Mouse (Mus musculus) olfactory bulb, adult 2 months (tissue): ENCODE measurements around the gene Uri1. TPM values are rescaled to one million over a fixed set of nuclear protein-coding genes. Genes with fewer than 3 reads are reported as not detected.

Source experiments
- H3K27ac ChIP-seq: fragments of 200-500 bp; 2 replicates; pipeline ENCODE4 v1.5.1; 2012; ENCODE audit warnings: low read depth, low read length; ENCODE audit not compliant: insufficient read depth
- H3K4me1 ChIP-seq: fragments of 200-500 bp; 2 replicates; pipeline ENCODE4 v1.6.1; 2012; ENCODE audit warnings: low read length; ENCODE audit not compliant: control insufficient read depth, insufficient read depth
- H3K4me3 ChIP-seq: fragments of 200-500 bp; 2 replicates; pipeline ENCODE4 v1.5.1; 2012; ENCODE audit warnings: mild to moderate bottlenecking, low read depth, low read length, moderate library complexity; ENCODE audit not compliant: insufficient read depth
- CTCF ChIP-seq: fragments of 200-500 bp; IDR thresholded peaks from 2 replicates; pipeline ENCODE4 v1.5.1; 2012; ENCODE audit warnings: low read depth, mild to moderate bottlenecking, low read length, moderate library complexity; ENCODE audit not compliant: insufficient read depth
- POLR2A ChIP-seq: fragments of 200-500 bp; IDR thresholded peaks from 2 replicates; pipeline ENCODE4 v1.6.1; 2012; ENCODE audit warnings: mild to moderate bottlenecking, low read depth, low read length, moderate library complexity; ENCODE audit not compliant: insufficient read depth
- WGBS: fragments of 180-500 bp; shearing (Covaris S2); methylation state at CpG from one replicate; pipeline ENCODE4 v1.1.7; 2018; 5-methylcytosine and 5-hydroxymethylcytosine counted together
- polyA plus RNA-seq: library from polyadenylated mRNA; stranded (reverse); fragments of >200 nt; gene quantifications from 2 replicates; pipeline ENCODE4 v1.2.4, GENCODE M21; 2012; ENCODE audit warnings: low replicate concordance; ENCODE audit not compliant: missing spikeins, insufficient read depth, insufficient read length

The Uri1 gene
- polyA plus RNA-seq, 1 experiment = not detected

- 39% methylated on average over 2 of the region's 2 CpGs for WGBS
- Histone ChIP-seq H3K4me1 (peaks cover 4% of the 10 kb centered on the region; the same call in 1 of the 2 replicates), H3K27ac (peak overlapping the region; percentile 62; the same call in 1 of the 2 replicates), H3K4me3 (peak overlapping the region; percentile 80)
- no peak for TF ChIP-seq CTCF
These were observed 3.6 kb downstream of the Uri1 start for GRCm38 (mm10) chr7:38019770-38020169.

DNA sequence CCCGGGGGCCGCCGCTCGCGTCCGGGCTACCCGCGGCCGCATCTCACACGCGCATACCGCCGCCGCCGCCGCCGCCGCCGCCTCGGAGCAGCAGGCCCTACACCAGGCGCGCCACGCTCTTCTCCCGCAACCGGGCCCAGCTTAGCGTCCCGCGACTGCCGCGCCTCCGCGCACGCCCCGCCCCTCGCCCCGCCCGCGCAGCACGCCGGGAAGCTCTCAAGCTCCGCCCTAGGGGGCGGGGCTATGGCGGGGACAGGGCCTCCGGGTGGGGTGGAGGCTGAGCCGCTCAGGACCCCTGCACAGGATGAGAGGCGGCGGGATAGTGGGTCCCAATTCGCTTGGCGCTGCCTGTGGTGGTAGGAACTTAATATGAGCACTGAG is 4.0 kb downstream of the Uri1 start:
- Histone ChIP-seq H3K27ac (peak overlapping the region; percentile 62; the same call in 1 of the 2 replicates), H3K4me1 (peaks cover 4% of the 10 kb centered on the region; the same call in 1 of the 2 replicates), H3K4me3 (peak overlapping the region; percentile 80)
- TF ChIP-seq POLR2A = peak; percentile 21; the same call in 1 of the 2 replicates
- TF ChIP-seq CTCF = no peak
- WGBS = under 1% methylated on average over 32 of the region's 49 CpGs

DNA sequence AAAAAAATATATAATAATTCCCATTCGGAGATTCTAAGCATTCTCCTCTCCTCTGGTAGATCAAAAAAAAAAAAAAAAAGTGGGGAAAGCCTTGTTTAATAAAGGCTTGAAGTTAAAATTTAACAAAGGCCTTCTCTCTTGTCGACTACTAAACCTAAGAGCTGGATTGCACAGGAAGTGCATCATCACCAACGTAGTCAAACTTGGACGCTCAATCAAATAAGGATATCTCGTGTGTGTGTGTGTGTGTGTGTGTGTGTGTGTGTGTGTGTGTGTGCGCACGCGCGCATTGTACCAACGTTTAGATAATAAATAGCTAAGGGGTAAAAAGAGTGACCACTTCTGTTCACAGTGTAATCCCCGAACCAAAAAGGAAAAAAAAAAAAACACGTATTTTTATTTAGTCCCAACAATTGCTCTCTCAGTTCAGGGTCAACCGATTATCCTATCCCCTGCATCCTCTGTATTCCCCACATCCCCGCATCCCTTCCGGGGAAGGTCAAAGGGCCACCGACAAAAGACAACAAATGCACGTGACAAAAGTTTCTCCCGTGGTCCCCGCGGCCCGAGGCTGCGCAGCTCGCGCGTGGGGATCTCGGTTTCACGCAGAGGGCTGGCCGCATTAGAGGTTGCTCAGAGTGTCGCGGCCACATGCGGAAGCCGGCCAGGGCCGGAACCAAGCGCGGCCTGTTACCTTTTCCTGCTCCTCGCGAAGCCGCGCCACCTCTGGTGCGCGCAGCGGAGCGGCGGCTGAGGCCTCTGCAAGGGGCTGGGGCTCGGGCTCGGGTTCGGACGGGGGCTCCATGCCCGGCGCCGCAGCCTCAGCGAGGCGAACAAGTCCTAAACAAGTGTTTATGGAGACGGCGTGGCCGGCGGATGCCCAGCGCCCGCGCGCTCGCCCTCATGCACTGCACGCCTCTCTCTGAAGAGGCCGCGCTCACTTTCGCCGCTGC is 4.7 kb downstream of the Uri1 start:
- TF ChIP-seq CTCF (no peak), POLR2A (no peak)
- H3K4me1 ChIP-seq = peaks cover 4% of the 10 kb centered on the region; the same call in 1 of the 2 replicates
- peak overlapping the region; percentile 80 for H3K4me3 ChIP-seq
- WGBS = under 1% methylated on average over 67 of the region's 67 CpGs
- peak overlapping the region; percentile 1; the same call in 1 of the 2 replicates for H3K27ac ChIP-seq

- H3K4me1 ChIP-seq = peaks cover 4% of the 10 kb centered on the region; the same call in 1 of the 2 replicates
- H3K27ac ChIP-seq = no peak overlapping the region
- 75% methylated on average over 5 of the region's 5 CpGs for WGBS
- no peak for TF ChIP-seq CTCF
- no peak for TF ChIP-seq POLR2A
- H3K4me3 ChIP-seq = no peak overlapping the region
These were observed 8.0 kb downstream of the Uri1 start for GRCm38 (mm10) chr7:38015356-38015755.

DNA sequence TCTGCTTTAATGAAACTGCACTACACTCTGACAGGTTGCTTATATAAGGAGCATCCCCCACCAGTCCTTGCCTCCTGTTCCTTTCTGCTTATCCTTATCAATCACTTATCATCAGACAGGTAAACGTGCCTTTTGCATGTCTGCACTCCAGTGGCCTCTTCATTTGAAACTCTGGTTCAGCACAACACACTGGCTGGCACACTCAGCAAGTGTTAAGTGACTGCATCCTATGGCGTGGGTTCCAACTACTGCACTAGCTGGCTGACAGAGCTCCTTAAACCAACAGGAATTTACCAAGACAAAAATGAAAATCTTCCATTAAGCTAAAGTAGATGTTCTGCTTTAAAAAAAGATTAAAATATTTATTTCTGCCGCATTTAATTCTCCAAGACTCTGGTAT is 9.4 kb downstream of the Uri1 start:
- TF ChIP-seq POLR2A (no peak), CTCF (no peak)
- H3K4me1 ChIP-seq = peaks cover 4% of the 10 kb centered on the region; the same call in 1 of the 2 replicates
- H3K27ac ChIP-seq = no peak overlapping the region
- H3K4me3 ChIP-seq = no peak overlapping the region
- WGBS = 83% methylated on average over 3 of the region's 3 CpGs

- H3K4me3 ChIP-seq = no peak overlapping the region
- TF ChIP-seq CTCF (no peak), POLR2A (no peak)
- WGBS = 97% methylated on average over 4 of the region's 4 CpGs
- peaks cover 4% of the 10 kb centered on the region; the same call in 1 of the 2 replicates for H3K4me1 ChIP-seq
- H3K27ac ChIP-seq = no peak overlapping the region
These were observed 10.5 kb downstream of the Uri1 start for GRCm38 (mm10) chr7:38012811-38013210.

- TF ChIP-seq POLR2A (no peak), CTCF (no peak)
- Histone ChIP-seq H3K27ac (no peak overlapping the region), H3K4me3 (no peak overlapping the region), H3K4me1 (no peaks in the 10 kb centered on the region)
- 78% methylated on average over 6 of the region's 6 CpGs for WGBS
These were observed 15.0 kb downstream of the Uri1 start for GRCm38 (mm10) chr7:38008359-38008758.

DNA sequence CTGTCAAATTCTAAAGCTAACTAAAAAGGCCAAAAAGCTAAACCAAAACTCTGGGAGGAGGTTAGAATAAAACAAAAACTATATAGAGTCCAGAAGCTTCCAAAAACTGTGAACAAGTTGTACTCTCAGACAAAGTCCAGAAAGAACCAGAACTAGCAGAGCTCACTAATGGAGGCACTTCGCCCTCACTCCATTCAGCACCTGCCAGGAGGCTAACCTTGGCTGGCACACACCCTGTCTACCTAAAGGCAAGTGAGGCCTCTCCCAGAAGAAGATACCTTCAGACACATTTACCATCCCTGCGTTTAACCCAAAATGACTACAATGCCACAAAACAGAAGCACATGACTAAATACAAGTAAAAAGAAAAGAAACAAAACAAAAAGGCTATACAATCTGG is 20.9 kb downstream of the Uri1 start:
- TF ChIP-seq POLR2A (no peak), CTCF (no peak)
- Histone ChIP-seq H3K27ac (no peak overlapping the region), H3K4me3 (no peak overlapping the region), H3K4me1 (peaks cover 2% of the 10 kb centered on the region; the same call in 1 of the 2 replicates)
- 82% methylated on average over 2 of the region's 2 CpGs for WGBS

GRCm38 (mm10) chr7:37999691-38000090 is 23.7 kb downstream of the Uri1 start:
- peaks cover 2% of the 10 kb centered on the region; the same call in 1 of the 2 replicates for H3K4me1 ChIP-seq
- TF ChIP-seq POLR2A (no peak), CTCF (no peak)
- 76% methylated on average over 2 of the region's 2 CpGs for WGBS
- H3K4me3 ChIP-seq = no peak overlapping the region
- no peak overlapping the region for H3K27ac ChIP-seq
